Mouse (Mus musculus) urinary bladder, postnatal 25 days (tissue): Measurements from ENCODE around the gene Tesc.

Experiments
- DNase-seq: peaks from one replicate; pipeline ENCODE4 v3.0.0; 2022; ENCODE audit warnings: low spot score

The Tesc gene

GRCm38 (mm10) chr5:118027698-118028190, at the start of gene Tesc:
Gene Tesc, plus strand, starts transcription at chr5:118027743.
- no peak for DNase-seq

GRCm38 (mm10) chr5:117978159-117978697, 49.3 kb upstream of the Tesc start:
- DNase-seq = no peak

DNA sequence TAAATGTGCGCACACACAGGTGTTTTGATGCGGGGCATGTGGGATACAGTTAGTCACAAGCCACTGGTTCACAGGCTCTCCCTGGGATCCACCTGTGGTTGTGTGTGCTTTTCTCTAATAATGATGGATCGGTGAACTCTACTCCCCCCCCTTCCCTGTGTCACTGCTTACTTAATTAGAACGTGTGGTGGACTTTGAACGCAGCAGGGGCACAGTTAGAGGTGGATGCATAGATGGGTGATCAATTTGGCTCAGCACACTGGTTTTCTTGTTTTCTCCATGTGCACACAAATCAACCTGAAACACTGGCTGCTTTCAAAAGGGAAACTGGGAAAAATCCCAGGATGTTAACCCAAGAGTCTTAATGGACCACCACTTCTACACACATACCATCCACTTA, 48.5 kb upstream of the Tesc start:
- DNase-seq = no peak

DNA sequence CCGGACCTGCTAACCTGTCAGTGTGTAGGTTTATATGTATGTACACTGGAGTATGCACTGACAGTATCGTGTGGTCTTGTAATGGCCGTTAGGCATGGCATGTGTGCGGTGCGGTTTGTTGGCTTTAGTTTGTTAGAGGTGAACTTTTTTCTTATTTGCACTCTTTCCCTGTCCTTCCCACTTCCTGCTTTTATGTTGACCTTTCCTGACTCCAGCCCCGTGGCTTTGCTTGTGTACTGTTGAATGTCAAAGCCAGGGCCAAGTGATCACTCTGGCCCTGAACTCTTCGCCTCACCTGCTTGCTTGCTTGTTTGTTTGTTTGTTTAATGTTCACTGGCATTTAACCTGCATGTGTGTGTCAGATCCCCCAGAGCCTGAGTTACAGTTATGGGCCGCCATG, 46.6 kb upstream of the Tesc start:
- no peak for DNase-seq

GRCm38 (mm10) chr5:117981943-117982342, 45.6 kb upstream of the Tesc start:
- no peak for DNase-seq

DNA sequence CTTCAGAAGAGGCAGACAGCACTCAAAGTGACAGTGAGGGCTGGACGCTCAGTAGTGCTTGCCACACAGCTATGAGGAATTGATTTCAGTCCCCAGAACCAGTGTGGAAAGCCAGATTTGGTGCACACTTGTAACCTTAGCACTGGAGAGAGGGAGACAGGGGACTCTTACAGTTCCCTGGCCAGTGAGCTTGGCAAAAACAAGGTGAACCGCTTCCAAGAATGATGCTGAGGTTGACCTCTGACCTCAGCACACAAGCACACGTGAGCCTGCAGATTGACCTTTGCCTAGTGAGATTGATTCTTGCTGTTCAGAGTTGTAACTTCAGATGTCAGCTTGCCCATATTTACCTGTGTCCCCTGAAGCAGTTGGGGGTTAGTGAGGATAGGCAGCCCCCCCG, 41.2 kb upstream of the Tesc start:
- DNase-seq = no peak

DNA sequence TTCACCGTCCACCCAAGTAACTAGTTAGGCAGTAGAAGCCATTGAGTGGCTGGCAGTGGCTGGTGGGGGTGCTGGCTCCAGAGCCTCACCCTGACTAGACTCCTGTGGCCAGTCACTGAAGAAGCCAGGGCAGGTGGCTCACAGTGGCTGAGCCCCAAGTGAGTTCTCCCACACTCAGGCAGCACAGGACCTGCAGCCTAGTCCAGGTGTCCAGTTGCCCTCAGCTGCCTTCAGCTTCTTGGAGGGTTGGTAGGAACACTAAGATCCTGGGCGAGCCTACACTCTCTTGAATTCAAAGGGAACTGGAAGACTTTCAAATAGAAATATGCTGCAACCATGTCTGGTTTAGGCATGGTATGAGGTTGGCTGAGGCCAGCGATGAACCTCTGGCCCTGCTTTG, 39.7 kb upstream of the Tesc start:
- no peak for DNase-seq

- no peak for DNase-seq
Measured at GRCm38 (mm10) chr5:117988367-117988766, 39.2 kb upstream of the Tesc start.

- DNase-seq = no peak
Measured at GRCm38 (mm10) chr5:117989773-117990172, 37.8 kb upstream of the Tesc start.

DNA sequence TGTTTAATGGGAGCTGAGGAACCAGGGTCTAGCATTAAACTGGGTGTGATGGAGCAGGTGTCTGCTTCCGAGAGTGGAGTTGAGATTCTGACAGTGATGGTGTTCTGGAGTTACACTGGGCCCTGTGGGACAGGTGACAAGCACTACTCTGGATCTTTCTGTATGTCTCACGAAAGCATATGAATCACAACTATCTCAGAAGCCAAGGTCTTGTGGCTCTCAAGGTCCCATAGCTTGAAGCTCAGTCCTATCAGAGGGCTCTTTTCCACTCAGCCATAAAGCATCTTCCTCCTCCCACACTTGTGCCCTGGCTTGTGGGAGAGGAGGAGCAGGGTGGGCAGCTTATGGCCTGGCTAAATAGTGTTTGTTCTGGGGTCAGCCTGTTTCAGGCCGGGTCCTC, 36.6 kb upstream of the Tesc start:
- no peak for DNase-seq

DNA sequence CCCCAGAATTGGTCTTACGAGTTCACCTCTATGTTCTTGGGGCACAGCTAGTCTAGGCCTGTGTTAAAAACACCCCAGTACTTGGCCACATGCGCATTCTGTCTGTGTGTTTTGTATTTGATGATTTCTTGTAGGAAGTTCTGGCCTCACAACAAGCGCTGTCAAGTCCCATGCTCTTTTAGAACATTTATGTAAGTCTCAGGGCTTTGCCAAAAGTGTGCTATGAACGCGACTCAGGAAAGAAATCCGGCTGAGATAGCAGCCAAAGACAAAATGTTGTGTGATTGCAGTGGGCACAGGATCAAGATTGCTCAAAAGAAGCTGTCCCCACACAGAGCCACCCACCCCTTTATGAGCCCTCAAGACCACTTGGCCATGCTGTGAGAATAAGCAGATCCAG, 34.0 kb upstream of the Tesc start:
- DNase-seq = no peak

GRCm38 (mm10) chr5:117995372-117995901, 32.1 kb upstream of the Tesc start:
- DNase-seq = no peak

DNA sequence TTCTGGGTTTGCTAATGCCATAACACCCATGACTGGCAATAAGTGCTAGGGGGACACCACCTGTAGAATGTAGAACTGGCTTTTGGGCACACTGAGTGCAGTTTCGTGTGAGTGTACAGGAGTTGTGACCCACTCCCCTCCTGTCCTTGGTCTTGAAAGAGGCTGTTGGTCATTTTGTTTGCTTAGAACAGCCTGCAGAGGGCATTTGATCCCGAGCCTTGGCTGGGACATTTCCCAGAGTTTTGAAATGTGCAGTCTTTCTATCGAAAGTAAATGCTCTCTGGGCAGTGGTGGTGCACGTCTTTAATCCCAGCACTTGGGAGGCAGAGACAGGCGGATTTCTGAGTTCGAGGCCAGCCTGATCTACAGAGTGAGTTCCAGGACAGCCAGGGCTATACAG, 31.6 kb upstream of the Tesc start:
- DNase-seq = no peak

- DNase-seq = no peak
Measured at GRCm38 (mm10) chr5:117996581-117996980, 31.0 kb upstream of the Tesc start.

- no peak for DNase-seq
Measured at GRCm38 (mm10) chr5:117997434-117997970, 30.0 kb upstream of the Tesc start.

DNA sequence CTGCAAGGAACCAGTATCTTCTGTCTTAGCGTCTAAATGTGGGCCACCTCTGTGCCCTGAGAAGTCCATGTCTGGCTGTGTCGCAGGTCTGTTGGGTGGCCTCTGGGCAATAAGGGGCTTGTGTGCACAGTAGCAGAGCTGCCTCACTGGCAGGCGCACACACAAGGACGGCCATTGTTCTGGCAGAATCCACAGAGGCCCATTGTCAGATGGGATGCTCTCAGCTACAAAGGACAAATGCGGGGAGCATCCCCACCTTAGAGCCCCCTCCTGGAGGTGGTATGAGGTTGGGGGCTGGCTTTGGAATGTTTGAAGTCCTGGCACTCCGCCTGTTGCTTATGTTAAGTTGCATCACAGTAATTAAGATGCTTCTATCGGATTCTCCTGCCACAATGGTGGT, 28.5 kb upstream of the Tesc start:
- DNase-seq = no peak

DNA sequence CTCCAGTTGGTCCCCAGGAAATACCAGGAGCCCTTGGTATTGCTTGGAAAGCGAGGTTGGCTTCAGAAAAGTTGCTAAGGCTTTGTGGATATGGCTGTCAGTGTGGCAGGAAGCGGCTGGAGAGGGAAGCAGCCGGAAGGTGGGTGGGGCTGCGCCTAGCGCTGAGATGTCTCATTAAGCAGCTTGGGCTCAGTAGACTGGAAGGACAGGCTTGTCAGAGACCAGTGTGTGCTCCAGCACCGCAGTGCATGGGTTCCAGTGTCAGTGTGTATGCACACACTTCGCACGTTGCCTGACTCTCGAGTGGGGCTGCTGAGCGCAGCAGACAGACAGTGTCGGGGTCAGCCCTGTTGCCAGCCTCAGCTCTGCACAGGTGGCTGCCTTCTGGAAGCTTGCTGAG, 28.0 kb upstream of the Tesc start:
- no peak for DNase-seq

DNA sequence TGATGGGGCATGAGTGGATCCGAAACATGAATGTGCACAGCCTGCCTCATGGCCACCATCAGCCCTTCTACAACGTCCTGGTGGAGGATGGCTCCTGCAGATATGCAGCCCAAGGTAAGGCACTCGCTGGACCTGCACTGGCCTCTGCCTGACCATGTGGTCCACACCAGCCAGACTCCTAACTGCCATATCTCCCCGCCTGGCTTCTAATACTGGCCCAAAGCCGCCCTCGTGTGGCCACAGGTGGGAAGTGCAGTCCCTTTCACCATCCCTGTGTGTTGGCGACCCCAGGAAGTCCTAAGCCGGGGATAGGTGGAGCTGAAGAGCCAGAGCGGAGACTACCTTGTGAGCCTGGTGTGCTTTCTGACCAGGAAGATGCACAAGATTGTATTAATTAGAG, 25.5 kb upstream of the Tesc start:
- DNase-seq = peak; percentile 65

DNA sequence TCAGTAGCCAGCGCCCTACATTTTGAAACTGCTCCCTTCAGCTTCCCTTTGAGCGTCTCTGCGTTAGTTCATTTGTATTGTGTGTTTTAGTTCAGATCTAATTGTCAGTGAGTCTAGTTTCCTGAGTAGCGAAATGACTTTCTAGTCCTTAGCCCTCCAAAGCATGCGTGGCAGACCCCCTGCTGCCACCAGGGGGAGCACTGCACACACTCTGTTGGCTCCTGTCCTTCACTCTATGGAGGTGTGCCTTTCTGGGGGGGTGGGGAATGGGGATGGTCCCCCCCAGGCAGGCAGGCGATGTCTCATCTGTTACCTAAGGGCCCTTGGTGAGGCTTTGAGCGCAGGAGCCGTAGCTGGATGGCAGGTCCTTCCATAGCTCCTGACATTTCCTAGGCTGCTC, 22.9 kb upstream of the Tesc start:
- DNase-seq = peak; percentile 62

DNA sequence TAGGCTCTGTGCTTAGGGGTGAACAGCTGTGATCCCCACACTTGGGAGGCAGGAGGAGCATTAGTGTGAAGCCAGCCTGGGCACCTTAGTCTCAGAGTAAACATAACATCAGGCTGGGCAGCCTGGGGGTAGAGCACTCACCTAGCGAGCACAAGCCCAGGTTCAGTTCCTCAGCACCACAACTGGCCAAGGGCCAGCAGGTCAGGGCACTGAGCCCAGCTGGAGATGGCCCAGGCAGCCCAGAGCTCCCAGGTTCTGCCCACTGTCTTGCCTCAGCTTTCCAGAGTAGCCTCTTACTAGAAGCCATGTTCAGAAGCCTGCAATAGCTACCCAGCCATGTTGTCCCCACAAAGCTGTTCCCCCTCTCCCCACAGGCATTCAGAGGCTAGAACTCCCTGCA, 21.8 kb upstream of the Tesc start:
- no peak for DNase-seq

GRCm38 (mm10) chr5:118008344-118008743, 19.2 kb upstream of the Tesc start:
- no peak for DNase-seq

DNA sequence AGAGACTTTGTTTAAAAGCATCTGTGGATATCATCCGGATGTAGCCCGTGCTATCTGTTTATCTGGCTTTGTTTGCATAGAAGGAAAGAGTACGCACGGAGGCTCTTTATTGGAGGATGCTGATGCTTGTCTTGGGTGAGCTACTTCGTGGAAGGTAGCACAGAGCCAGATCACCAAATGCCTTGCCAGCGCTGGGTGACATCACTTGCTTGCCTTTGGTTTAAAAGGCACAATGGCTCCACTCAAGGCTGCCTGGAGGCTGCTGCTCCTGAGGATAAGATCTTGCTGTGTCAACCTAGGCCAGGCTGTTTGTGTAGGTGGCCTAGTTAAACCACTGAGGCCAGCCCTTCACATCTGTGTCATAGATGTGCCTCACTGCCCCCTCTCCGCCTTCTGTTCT, 16.7 kb upstream of the Tesc start:
- DNase-seq = no peak

GRCm38 (mm10) chr5:118011796-118012195, 15.7 kb upstream of the Tesc start:
- DNase-seq = no peak

GRCm38 (mm10) chr5:118015028-118015427, 12.5 kb upstream of the Tesc start:
- no peak for DNase-seq
